Mouse (Mus musculus) myocyte (in vitro differentiated cells): ENCODE data around the gene Gins3. TPM values are rescaled to one million over a fixed set of nuclear protein-coding genes. Genes with fewer than 3 reads are reported as not detected.
A peak's percentile ranks its signal among the peaks of the same experiment; 100 is the strongest.

Experiments used
- H3K27me3 ChIP-seq: one replicate; pipeline ENCODE4 v1.6.1; 2011; ENCODE audit not compliant: control insufficient read depth, insufficient read depth, insufficient read length
- H3K36me3 ChIP-seq: one replicate; pipeline ENCODE4 v1.6.1; 2011; ENCODE audit not compliant: control insufficient read depth, insufficient read depth
- H3K4me2 ChIP-seq: one replicate; pipeline ENCODE4 v1.6.1; 2011; ENCODE audit warnings: low read depth, control low read depth
- H3K4me3 ChIP-seq: one replicate; pipeline ENCODE4 v1.5.1; 2011; ENCODE audit warnings: mild to moderate bottlenecking, control low read depth, moderate library complexity
- H3K79me2 ChIP-seq: one replicate; pipeline ENCODE4 v1.6.1; 2011; ENCODE audit not compliant: control insufficient read depth, insufficient read depth
- H3ac ChIP-seq: one replicate; pipeline ENCODE4 v1.6.1; 2011; ENCODE audit not compliant: control insufficient read depth, insufficient read length
- CEBPB ChIP-seq: IDR thresholded peaks from 2 replicates; pipeline ENCODE4 v1.6.1; 2011; ENCODE audit warnings: mild to moderate bottlenecking, moderate library complexity; ENCODE audit not compliant: poor library complexity, insufficient read depth, severe bottlenecking
- E2F4 ChIP-seq: IDR thresholded peaks from one replicate; pipeline ENCODE4 v1.6.1; 2011; ENCODE audit warnings: mild to moderate bottlenecking, control low read depth, moderate library complexity; ENCODE audit not compliant: insufficient read depth
- MAX ChIP-seq: IDR thresholded peaks from one replicate; pipeline ENCODE4 v1.6.1; 2011; ENCODE audit warnings: low read depth, mild to moderate bottlenecking, control low read depth
- MYOD1 ChIP-seq, 3 experiments: IDR thresholded peaks; one replicate each; pipeline ENCODE4 v1.6.1; 2011; ENCODE audit warnings: control low read depth in 2 of 3, low read depth in 2 of 3, mild to moderate bottlenecking in 2 of 3, moderate library complexity in 1 of 3; ENCODE audit not compliant: insufficient read length in 2 of 3, control insufficient read depth in 1 of 3
- MYOG ChIP-seq, 3 experiments: IDR thresholded peaks; one replicate each; pipeline ENCODE4 v1.6.1; 2011; ENCODE audit warnings: control low read depth in 2 of 3, low read depth in 2 of 3, mild to moderate bottlenecking in 2 of 3; ENCODE audit not compliant: insufficient read length in 2 of 3, control insufficient read depth in 1 of 3, insufficient read depth in 1 of 3
- POLR2A ChIP-seq: IDR thresholded peaks from one replicate; pipeline ENCODE4 v1.6.1; 2011; ENCODE audit warnings: low read depth, mild to moderate bottlenecking, control low read depth, moderate library complexity; ENCODE audit not compliant: insufficient read length
- POLR2AphosphoS2 ChIP-seq: IDR thresholded peaks from one replicate; pipeline ENCODE4 v1.6.1; 2011; ENCODE audit warnings: low read depth, control low read depth; ENCODE audit not compliant: insufficient read length
- REST ChIP-seq: IDR thresholded peaks from one replicate; pipeline ENCODE4 v1.6.1; 2011; ENCODE audit warnings: mild to moderate bottlenecking, control low read depth, moderate library complexity; ENCODE audit not compliant: insufficient read depth, insufficient read length
- SRF ChIP-seq: IDR thresholded peaks from one replicate; pipeline ENCODE4 v1.6.1; 2011; ENCODE audit warnings: low read depth; ENCODE audit not compliant: control insufficient read depth, insufficient read length
- TCF12 ChIP-seq: IDR thresholded peaks from one replicate; pipeline ENCODE4 v1.6.1; 2011; ENCODE audit warnings: mild to moderate bottlenecking, control low read depth; ENCODE audit not compliant: poor library complexity, insufficient read depth, severe bottlenecking
- TCF3 ChIP-seq: IDR thresholded peaks from one replicate; pipeline ENCODE4 v1.6.1; 2011; ENCODE audit warnings: low read depth, control low read depth; ENCODE audit not compliant: insufficient read length
- USF1 ChIP-seq: IDR thresholded peaks from one replicate; pipeline ENCODE4 v1.6.1; 2011; ENCODE audit warnings: low read depth, mild to moderate bottlenecking, control low read depth, moderate library complexity
- polyA plus RNA-seq: library from polyadenylated mRNA; unstranded; fragments of >200 nt; fragmentation: generic; extraction: Trizol; gene quantifications from one replicate; pipeline ENCODE4 v1.2.1, GENCODE M21; 2012; ENCODE audit warnings: missing spikeins

Gins3 gene
- polyA plus RNA-seq = 2.0 TPM

DNA sequence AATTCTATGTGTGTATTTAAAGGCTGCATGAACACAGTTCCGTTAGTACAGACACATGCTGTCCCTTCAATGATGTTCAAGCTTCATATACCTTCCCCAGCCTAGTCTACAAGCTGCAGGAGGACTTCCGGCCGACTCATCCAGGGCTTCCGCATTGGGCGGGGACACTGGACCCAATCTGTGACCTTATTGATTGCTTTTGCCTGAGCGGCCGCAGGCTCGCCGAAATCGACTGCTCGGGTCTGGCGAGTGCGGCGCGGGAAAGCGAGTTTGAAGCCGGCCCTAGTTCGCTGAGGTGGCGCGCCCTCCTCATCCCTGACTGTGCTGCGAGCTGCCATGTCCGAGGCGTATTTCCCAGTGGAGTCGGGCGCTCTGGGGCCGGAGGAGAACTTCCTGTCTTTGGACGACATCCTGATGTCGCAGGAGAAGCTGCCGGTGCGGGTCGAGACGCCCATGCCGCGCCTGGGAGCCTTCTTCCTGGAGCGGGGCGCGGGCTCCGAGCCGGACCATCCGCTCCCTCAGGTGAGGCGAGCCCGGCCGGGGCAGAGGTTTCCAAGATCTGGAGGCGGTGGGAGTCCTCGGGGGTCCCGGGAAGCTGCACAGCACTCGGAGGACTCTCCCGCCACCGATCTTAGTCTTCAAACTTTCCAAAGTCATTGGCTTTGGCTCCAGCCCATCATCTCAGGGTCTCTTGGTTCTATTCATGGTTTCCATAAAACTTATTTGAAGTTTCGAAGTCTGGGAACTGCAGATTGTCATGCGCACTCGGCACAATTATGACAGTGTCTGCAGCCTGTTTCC, at the start of gene Gins3:
TSS of gene Gins3 (plus strand) at position 192 of the 801 bp plus-strand sequence.
- H3K36me3 ChIP-seq = no peaks in the 10 kb centered on the region
- H3K79me2 ChIP-seq = peaks cover 12% of the 10 kb centered on the region
- H3K4me2 ChIP-seq = peak within 1 kb of the TSS; percentile 81
- peak within 1 kb of the TSS; percentile 47 for H3K4me3 ChIP-seq
- no peaks in the 10 kb centered on the region for H3K27me3 ChIP-seq
- TF ChIP-seq REST (no peak), USF1 (no peak), E2F4 (peak; percentile 99), POLR2A (peak; percentile 62), TCF12 (no peak), MYOD1 (IDR thresholded peaks at IDR 0.05; ENCODE audit: control insufficient read depth in 1 of 3, insufficient read length in 2 of 3, low read depth in 2 of 3) (no peak), POLR2AphosphoS2 (peak; percentile 69), SRF (peak; percentile 88)
- no peak within 1 kb of the TSS for H3ac ChIP-seq

- Histone ChIP-seq H3K79me2 (no peaks in the 10 kb centered on the region), H3K27me3 (no peaks in the 10 kb centered on the region), H3K4me3 (no peak overlapping the region), H3K4me2 (no peak overlapping the region), H3ac (no peak overlapping the region), H3K36me3 (no peaks in the 10 kb centered on the region)
- TF ChIP-seq REST (no peak), E2F4 (no peak), MAX (no peak), CEBPB (no peak), SRF (no peak), POLR2A (no peak), POLR2AphosphoS2 (no peak), USF1 (no peak)
These were observed 45.9 kb upstream of the Gins3 start for GRCm38 (mm10) chr8:95587339-95587738.

GRCm38 (mm10) chr8:95589282-95589681, 44.0 kb upstream of the Gins3 start:
- TF ChIP-seq MYOG (IDR thresholded peaks at IDR 0.05; ENCODE audit: control insufficient read depth in 1 of 3, insufficient read depth in 1 of 3, insufficient read length in 2 of 3, low read depth in 2 of 3) (no peak), USF1 (no peak), POLR2AphosphoS2 (no peak), MAX (no peak), TCF12 (no peak), REST (no peak), MYOD1 (IDR thresholded peaks at IDR 0.05; ENCODE audit: control insufficient read depth in 1 of 3, insufficient read length in 2 of 3, low read depth in 2 of 3) (no peak), POLR2A (no peak), TCF3 (no peak), E2F4 (no peak), CEBPB (no peak), SRF (no peak)
- H3ac ChIP-seq = no peak overlapping the region
- no peaks in the 10 kb centered on the region for H3K27me3 ChIP-seq
- no peak overlapping the region for H3K4me2 ChIP-seq
- H3K79me2 ChIP-seq = no peaks in the 10 kb centered on the region
- no peaks in the 10 kb centered on the region for H3K36me3 ChIP-seq
- H3K4me3 ChIP-seq = no peak overlapping the region

- H3K79me2 ChIP-seq = no peaks in the 10 kb centered on the region
- no peak overlapping the region for H3K4me2 ChIP-seq
- TF ChIP-seq POLR2A = no peak
- TF ChIP-seq REST = no peak
- TF ChIP-seq CEBPB = no peak
- no peak for TF ChIP-seq MAX
- TF ChIP-seq TCF12 = no peak
- TF ChIP-seq E2F4 = no peak
- TF ChIP-seq POLR2AphosphoS2 = no peak
- TF ChIP-seq TCF3 = no peak
- H3K36me3 ChIP-seq = no peaks in the 10 kb centered on the region
- no peak overlapping the region for H3ac ChIP-seq
- no peaks in the 10 kb centered on the region for H3K27me3 ChIP-seq
- no peak overlapping the region for H3K4me3 ChIP-seq
These were observed 42.7 kb upstream of the Gins3 start for GRCm38 (mm10) chr8:95590539-95590938.

DNA sequence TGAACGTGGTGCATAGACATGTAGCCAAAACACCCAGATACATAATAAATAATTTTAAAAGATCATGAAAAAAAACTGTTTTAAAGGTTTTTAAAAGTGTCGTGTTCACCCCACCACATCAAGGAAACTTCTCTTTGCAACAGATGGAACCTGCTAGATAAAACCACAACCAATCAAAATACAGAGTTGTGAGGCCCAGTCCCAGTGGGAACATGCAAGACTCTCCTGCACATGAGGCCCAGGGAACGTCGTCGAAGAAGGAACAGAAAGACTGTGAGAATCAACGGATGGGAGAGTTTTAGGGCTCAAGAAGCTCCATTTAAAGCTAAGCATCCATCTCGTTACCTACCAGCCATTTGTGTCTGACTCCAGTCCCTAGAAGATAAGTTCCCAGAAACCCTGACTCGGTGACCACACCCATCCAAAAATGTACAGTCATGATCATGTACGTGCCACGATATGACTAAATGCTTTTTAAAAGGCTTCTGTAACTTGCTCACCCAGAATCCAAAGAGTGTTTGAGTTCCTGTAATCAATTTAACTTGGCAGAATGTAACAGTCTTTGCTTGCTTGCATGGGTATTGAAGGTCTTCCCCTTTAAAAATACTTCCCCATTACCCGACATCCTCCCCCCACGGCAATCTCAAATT, 41.0 kb upstream of the Gins3 start:
- Histone ChIP-seq H3K4me3 (no peak overlapping the region), H3ac (no peak overlapping the region), H3K79me2 (no peaks in the 10 kb centered on the region), H3K36me3 (no peaks in the 10 kb centered on the region), H3K4me2 (no peak overlapping the region), H3K27me3 (no peaks in the 10 kb centered on the region)
- TF ChIP-seq SRF = no peak
- TF ChIP-seq CEBPB = no peak
- TF ChIP-seq USF1 = no peak
- no peak for TF ChIP-seq POLR2AphosphoS2
- TF ChIP-seq MYOG (IDR thresholded peaks at IDR 0.05; ENCODE audit: control insufficient read depth in 1 of 3, insufficient read depth in 1 of 3, insufficient read length in 2 of 3, low read depth in 2 of 3) = no peak
- TF ChIP-seq MAX = no peak
- no peak for TF ChIP-seq MYOD1 (IDR thresholded peaks at IDR 0.05; ENCODE audit: control insufficient read depth in 1 of 3, insufficient read length in 2 of 3, low read depth in 2 of 3)
- TF ChIP-seq POLR2A = no peak
- TF ChIP-seq E2F4 = no peak
- TF ChIP-seq TCF12 = no peak
- TF ChIP-seq TCF3 = no peak
- no peak for TF ChIP-seq REST
